Mouse (Mus musculus) mature B cell (primary cell): ENCODE measurements around the gene Olfr134.
"Not testable (repeated sequence)": the region's sequence is repeated elsewhere in the genome, so short reads cannot be mapped to it uniquely, and the experiment has no call there.

ENCODE experiments used
- in situ Hi-C: fragments of 300-500 bp; cut with MboI; formaldehyde crosslinking; loops from 2 replicates; pipeline ENCODE4 v1.14.3; 2019

Olfr134 gene

DNA sequence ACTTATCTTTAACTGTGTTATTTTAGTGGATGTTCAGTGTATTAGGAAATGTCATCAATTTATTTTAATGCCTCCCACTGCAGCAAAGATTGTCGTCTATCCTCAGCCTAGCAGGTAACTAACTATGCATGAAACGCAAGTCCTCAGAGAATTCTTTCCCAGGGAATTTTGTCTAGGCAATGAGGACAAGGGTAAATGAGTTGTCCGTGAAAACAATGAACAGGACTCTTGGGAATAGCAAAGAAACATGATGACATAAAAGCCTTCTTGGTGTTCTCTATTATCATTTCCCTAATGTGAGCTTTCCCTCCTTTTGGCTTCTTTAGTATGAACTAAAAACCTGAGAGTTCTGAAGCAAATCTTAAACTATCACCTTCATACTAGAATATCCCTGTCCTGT is at the start of gene Olfr134:
Gene Olfr134 (plus strand): TSS at position 301 of the 400 bp plus-strand sequence.
- in situ Hi-C loops = no loop called here

DNA sequence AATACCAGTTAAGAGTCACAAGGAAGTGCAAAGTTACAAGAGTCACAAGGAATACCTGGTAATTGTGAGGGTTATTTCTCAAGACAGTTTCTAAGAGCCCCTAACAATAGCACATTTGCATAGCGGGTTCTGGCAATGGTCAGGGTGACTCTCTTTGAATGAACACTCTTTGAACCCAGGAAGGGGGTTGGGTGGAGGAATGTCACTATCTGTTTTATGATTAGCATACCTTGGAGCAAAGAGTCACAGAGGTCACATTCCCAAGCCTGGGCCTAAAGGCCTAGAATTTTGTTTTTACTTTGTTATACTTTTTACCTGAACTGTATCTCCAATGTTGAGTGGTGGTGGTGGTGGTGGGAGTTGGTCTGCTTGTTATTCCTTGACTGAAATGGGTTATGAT is 47.0 kb upstream of the Olfr134 start:
- in situ Hi-C loops = not testable (repeated sequence)

DNA sequence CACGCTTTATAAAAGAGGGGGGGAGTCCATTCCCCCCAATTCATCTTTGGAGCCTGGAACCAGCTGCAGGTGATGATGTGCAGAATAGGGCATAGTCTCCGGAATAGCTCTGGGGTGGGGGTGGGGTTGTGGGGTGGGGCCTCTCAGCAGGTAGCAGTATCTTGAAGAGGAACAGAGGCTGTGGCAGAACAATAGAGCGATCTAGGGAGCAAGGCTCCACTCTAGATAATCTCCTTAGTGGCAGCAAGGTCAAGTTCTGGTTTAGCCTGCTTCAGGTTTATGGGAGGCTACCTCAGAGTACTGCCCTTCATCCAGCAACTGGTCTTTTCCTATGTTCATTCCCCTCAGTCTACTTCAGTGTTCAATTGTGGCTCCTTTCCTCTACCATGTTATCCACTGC is 45.8 kb upstream of the Olfr134 start:
- in situ Hi-C loops = not testable (repeated sequence)

DNA sequence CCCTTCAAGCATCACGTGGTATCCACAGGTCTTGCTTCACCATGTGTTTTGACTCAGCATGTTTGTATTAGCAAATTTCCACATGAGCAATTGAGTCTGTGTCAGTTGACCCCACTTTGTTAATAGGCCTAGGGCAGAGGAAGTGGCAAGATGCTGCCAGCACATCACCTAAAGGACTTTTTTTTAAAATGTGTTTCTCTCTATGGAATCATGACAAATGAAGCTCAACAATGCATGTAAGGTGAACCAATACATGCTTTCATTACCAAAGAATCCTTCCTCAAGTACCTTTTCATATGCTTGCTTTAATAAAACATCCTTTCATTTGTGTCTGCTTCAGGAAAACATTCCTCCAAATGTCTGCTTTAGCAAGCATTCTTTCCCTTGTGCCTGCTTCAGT is 36.8 kb upstream of the Olfr134 start, which contains the start of gene Olfr132:
Gene Olfr132 (minus strand): TSS at position 101 of the 400 bp plus-strand sequence.
- in situ Hi-C loops = no loop called here

DNA sequence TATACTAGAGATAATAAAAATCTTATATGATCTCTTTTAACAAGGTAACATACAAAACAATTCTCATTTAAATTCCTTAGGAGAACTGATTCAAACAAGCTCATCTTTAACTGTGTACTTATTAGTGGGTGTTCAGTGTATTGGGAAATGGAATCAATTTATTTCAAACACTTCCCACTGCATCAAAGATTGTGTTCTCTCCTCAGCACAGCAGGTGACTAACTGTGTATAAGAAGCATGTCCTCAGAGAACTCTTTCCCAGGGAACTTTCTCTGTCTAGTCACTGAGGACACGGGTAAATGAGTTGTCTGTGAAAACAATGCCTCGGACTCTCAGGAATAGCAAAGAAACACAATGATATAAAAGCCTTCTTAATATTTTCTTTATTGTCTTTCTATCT is 26.2 kb upstream of the Olfr134 start, which contains the start of gene Olfr133:
Gene Olfr133 (plus strand): TSS at position 301 of the 400 bp plus-strand sequence.
- in situ Hi-C loops = no loop called here

DNA sequence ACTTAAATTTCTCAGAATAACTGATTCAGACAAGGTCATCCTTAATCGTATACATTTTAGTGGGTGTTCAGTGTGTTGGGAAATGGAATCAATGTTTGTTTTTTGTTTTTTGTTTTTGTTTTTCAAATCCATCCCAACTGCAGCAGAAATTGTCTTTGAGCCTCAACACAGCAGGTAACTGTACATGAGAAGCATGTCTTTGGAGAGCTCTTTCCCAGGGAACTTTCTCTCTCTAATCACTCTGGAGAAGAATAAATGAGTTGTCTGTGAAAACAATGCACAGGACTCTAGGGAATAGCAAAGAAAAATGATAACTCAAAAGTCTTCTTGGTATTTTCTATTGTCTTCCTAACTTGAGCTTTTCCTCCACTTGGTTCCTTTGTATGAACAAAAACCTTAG is 32.8 kb downstream of the Olfr134 start, which contains the start of gene Olfr135:
Gene Olfr135 (plus strand): TSS at position 301 of the 400 bp plus-strand sequence.
- in situ Hi-C loops = no loop called here
